Mouse (Mus musculus): ENCODE data around the gene Hsf2bp. TPM values are rescaled to one million over a fixed set of nuclear protein-coding genes. Genes with fewer than 3 reads are reported as not detected.
A peak's percentile ranks its signal among the peaks of the same experiment; 100 is the strongest.
"Not testable (repeated sequence)": the region's sequence is repeated elsewhere in the genome, so short reads cannot be mapped to it uniquely, and the experiment has no call there.

Gene Hsf2bp
- 0.41 and 0.60 TPM in 2 replicates for polyA plus RNA-seq (2016; fragmentation: Nextera tagmentation; extraction: Ambion mirVana)

- Histone ChIP-seq H3K27ac (ENCODE audit: poor library complexity, severe bottlenecking) (peak within 1 kb of the TSS; percentile 71), H3K4me1 (replicated peaks) (peaks cover 24% of the 10 kb centered on the region), H3K36me3 (peaks cover 4% of the 10 kb centered on the region; the same call in 1 of the 2 replicates), H3K9me3 (replicated peaks) (no peaks in the 10 kb centered on the region), H3K9ac (peak within 1 kb of the TSS; percentile 86), H3K4me3 (peak within 1 kb of the TSS; percentile 87), H3K27me3 (replicated peaks) (no peaks in the 10 kb centered on the region), H3K4me2 (peak within 1 kb of the TSS; percentile 87)
- peak; percentile 90 for ATAC-seq (ENCODE audit: insufficient number of reproducible peaks, low FRiP score)
- 4% methylated on average over 52 of the region's 52 CpGs for WGBS
Observed at GRCm38 (mm10) chr17:32035609-32036508, at the start of gene Hsf2bp, which contains the start of gene Rrp1b. Gene Hsf2bp (minus strand): TSS chr17:32036349. Gene Rrp1b (plus strand): TSS chr17:32036100.

- 86% methylated on average over 2 of the region's 2 CpGs for WGBS
Observed at GRCm38 (mm10) chr17:32083351-32083750, 47.2 kb upstream of the Hsf2bp start.

GRCm38 (mm10) chr17:32075164-32075563 lies 39.0 kb upstream of the Hsf2bp start:
- Histone ChIP-seq H3K4me2 (no peak overlapping the region), H3K9ac (no peak overlapping the region), H3K27me3 (replicated peaks) (peaks cover 12% of the 10 kb centered on the region; the same call in 1 of the 2 replicates), H3K36me3 (no peaks in the 10 kb centered on the region), H3K4me3 (no peak overlapping the region), H3K4me1 (replicated peaks) (no peaks in the 10 kb centered on the region), H3K9me3 (replicated peaks) (peaks cover 3% of the 10 kb centered on the region; the same call in 1 of the 2 replicates), H3K27ac (ENCODE audit: poor library complexity, severe bottlenecking) (no peak overlapping the region)
- ATAC-seq (ENCODE audit: insufficient number of reproducible peaks, low FRiP score): no peak
- WGBS: 7% methylated on average over 2 of the region's 2 CpGs

More at GRCm38 (mm10) chr17:32083351-32083750, 47.2 kb upstream of the Hsf2bp start:
- Histone ChIP-seq H3K4me3 (no peak overlapping the region), H3K9ac (no peak overlapping the region), H3K27me3 (replicated peaks) (no peaks in the 10 kb centered on the region), H3K4me1 (replicated peaks) (no peaks in the 10 kb centered on the region), H3K9me3 (replicated peaks) (0 out of 2 replicates have a peak, but pooled peaks cover 12% of the 10 kb centered on the region), H3K27ac (ENCODE audit: poor library complexity, severe bottlenecking) (no peak overlapping the region), H3K36me3 (no peaks in the 10 kb centered on the region), H3K4me2 (no peak overlapping the region)
- ATAC-seq (ENCODE audit: insufficient number of reproducible peaks, low FRiP score): no peak

- Histone ChIP-seq H3K4me2 (no peak overlapping the region), H3K4me3 (no peak overlapping the region), H3K27me3 (replicated peaks) (peaks cover 12% of the 10 kb centered on the region; the same call in 1 of the 2 replicates), H3K9ac (no peak overlapping the region), H3K9me3 (replicated peaks) (peaks cover 8% of the 10 kb centered on the region; the same call in 1 of the 2 replicates), H3K27ac (ENCODE audit: poor library complexity, severe bottlenecking) (no peak overlapping the region), H3K36me3 (no peaks in the 10 kb centered on the region), H3K4me1 (replicated peaks) (no peaks in the 10 kb centered on the region)
- WGBS: 55% methylated on average over 4 of the region's 4 CpGs
- no peak for ATAC-seq (ENCODE audit: insufficient number of reproducible peaks, low FRiP score)
Observed at GRCm38 (mm10) chr17:32074658-32075057, 38.5 kb upstream of the Hsf2bp start.

- no peaks in the 10 kb centered on the region for H3K4me1 ChIP-seq (replicated peaks)
- H3K4me2 ChIP-seq: no peak overlapping the region
- no peak for ATAC-seq (ENCODE audit: insufficient number of reproducible peaks, low FRiP score)
- peaks cover 12% of the 10 kb centered on the region; the same call in 1 of the 2 replicates for H3K27me3 ChIP-seq (replicated peaks)
- no peak overlapping the region for H3K4me3 ChIP-seq
- H3K9me3 ChIP-seq (replicated peaks): peaks cover 9% of the 10 kb centered on the region; the same call in 1 of the 2 replicates
- H3K27ac ChIP-seq (ENCODE audit: poor library complexity, severe bottlenecking): no peak overlapping the region
- H3K36me3 ChIP-seq: no peaks in the 10 kb centered on the region
- 0% methylated on average over 2 of the region's 2 CpGs for WGBS
- no peak overlapping the region for H3K9ac ChIP-seq
Observed at GRCm38 (mm10) chr17:32073359-32073758, 37.2 kb upstream of the Hsf2bp start.

DNA sequence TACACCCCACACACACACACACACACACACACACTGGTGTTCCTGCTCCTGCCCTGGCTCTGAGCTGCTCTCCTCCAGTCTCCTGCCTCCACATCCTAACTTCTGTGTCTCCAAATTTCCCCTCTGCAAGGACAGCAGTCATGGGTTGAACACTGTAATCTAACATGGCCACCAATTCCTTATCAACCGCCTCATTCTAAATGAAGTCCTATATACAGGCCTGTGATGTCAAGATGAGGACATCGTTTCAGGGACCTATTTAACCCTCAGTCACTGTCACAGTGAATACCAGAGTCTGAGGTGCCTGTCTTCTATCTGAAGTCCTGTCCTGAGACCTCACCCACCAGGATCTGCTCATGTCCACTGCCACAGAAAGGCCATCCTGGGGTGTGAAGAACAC lies 32.7 kb upstream of the Hsf2bp start:
- Histone ChIP-seq H3K27ac (ENCODE audit: poor library complexity, severe bottlenecking) (no peak overlapping the region), H3K4me3 (no peak overlapping the region), H3K36me3 (no peaks in the 10 kb centered on the region), H3K9ac (no peak overlapping the region), H3K4me2 (no peak overlapping the region), H3K4me1 (replicated peaks) (peaks cover 10% of the 10 kb centered on the region), H3K27me3 (replicated peaks) (no peaks in the 10 kb centered on the region), H3K9me3 (replicated peaks) (peaks cover 9% of the 10 kb centered on the region; the same call in 1 of the 2 replicates)
- no peak for ATAC-seq (ENCODE audit: insufficient number of reproducible peaks, low FRiP score)
- WGBS: 75% methylated on average over 2 of the region's 2 CpGs

GRCm38 (mm10) chr17:32068381-32068780 lies 32.2 kb upstream of the Hsf2bp start:
- no peaks in the 10 kb centered on the region for H3K36me3 ChIP-seq
- WGBS: 61% methylated on average over 11 of the region's 11 CpGs
- no peaks in the 10 kb centered on the region for H3K27me3 ChIP-seq (replicated peaks)
- H3K27ac ChIP-seq (ENCODE audit: poor library complexity, severe bottlenecking): no peak overlapping the region
- no peak for ATAC-seq (ENCODE audit: insufficient number of reproducible peaks, low FRiP score)
- no peak overlapping the region for H3K4me3 ChIP-seq
- no peak overlapping the region for H3K4me2 ChIP-seq
- peaks cover 15% of the 10 kb centered on the region for H3K4me1 ChIP-seq (replicated peaks)
- peaks cover 9% of the 10 kb centered on the region; the same call in 1 of the 2 replicates for H3K9me3 ChIP-seq (replicated peaks)
- no peak overlapping the region for H3K9ac ChIP-seq

GRCm38 (mm10) chr17:32067541-32067940 lies 31.4 kb upstream of the Hsf2bp start:
- no peak overlapping the region for H3K4me3 ChIP-seq
- H3K4me1 ChIP-seq (replicated peaks): peaks cover 22% of the 10 kb centered on the region
- no peak overlapping the region for H3K9ac ChIP-seq
- no peak overlapping the region for H3K27ac ChIP-seq (ENCODE audit: poor library complexity, severe bottlenecking)
- H3K4me2 ChIP-seq: no peak overlapping the region
- peaks cover 9% of the 10 kb centered on the region; the same call in 1 of the 2 replicates for H3K9me3 ChIP-seq (replicated peaks)
- H3K27me3 ChIP-seq (replicated peaks): no peaks in the 10 kb centered on the region
- no peak for ATAC-seq (ENCODE audit: insufficient number of reproducible peaks, low FRiP score)
- no peaks in the 10 kb centered on the region for H3K36me3 ChIP-seq
- 60% methylated on average over 9 of the region's 9 CpGs for WGBS

DNA sequence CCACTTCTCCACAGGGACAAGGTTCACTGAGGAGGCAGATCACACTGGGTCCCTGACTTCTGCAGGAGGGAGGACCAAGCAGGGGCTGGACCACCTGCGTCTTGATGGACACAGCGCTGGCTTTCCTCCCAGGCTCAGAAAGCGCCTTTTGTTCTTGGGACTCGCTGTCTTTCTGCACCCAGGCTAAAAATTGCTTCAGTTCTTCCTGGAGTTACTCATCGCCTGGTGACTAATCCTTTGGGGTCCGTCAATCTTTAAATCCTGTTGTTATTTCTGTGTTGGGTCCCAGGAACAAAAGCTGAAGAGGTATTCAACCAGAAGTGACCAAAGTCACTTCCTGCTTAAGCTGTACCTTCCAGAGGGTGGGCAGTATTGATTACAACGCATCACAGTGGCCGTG lies 28.6 kb upstream of the Hsf2bp start:
- H3K4me2 ChIP-seq; H3K9me3 ChIP-seq (replicated peaks); H3K27ac ChIP-seq (ENCODE audit: poor library complexity, severe bottlenecking); H3K9ac ChIP-seq; H3K27me3 ChIP-seq (replicated peaks); ATAC-seq (ENCODE audit: insufficient number of reproducible peaks, low FRiP score); H3K4me3 ChIP-seq: not testable (repeated sequence)
- Histone ChIP-seq H3K4me1 (replicated peaks) (peaks cover 28% of the 10 kb centered on the region), H3K36me3 (peaks cover 23% of the 10 kb centered on the region)
- 46% methylated on average over 8 of the region's 8 CpGs for WGBS

DNA sequence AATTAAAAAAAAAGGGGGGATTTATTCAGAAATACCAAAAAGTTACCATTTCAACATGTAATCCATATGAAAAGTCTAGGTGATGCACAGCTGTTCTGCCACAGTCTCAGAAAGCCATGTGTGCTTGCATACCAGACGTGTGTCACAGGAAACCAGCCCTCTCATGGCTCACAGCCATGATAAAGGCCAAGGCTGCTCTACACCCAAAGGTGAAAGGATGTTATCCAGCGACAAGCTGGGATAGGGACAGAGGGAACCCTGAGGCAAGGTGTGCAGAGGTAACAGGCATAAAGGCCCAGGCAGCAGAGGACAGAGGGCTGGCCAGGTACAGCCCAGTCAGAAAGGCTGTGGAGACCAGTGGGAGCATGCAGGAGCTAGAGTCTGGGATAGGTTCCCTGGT lies 27.5 kb upstream of the Hsf2bp start:
- Histone ChIP-seq H3K4me3 (no peak overlapping the region), H3K4me1 (replicated peaks) (peaks cover 28% of the 10 kb centered on the region), H3K27me3 (replicated peaks) (no peaks in the 10 kb centered on the region), H3K9ac (no peak overlapping the region), H3K4me2 (no peak overlapping the region), H3K27ac (ENCODE audit: poor library complexity, severe bottlenecking) (no peak overlapping the region), H3K36me3 (peaks cover 34% of the 10 kb centered on the region), H3K9me3 (replicated peaks) (no peaks in the 10 kb centered on the region)
- WGBS: 49% methylated on average over 2 of the region's 2 CpGs
- ATAC-seq (ENCODE audit: insufficient number of reproducible peaks, low FRiP score): no peak

DNA sequence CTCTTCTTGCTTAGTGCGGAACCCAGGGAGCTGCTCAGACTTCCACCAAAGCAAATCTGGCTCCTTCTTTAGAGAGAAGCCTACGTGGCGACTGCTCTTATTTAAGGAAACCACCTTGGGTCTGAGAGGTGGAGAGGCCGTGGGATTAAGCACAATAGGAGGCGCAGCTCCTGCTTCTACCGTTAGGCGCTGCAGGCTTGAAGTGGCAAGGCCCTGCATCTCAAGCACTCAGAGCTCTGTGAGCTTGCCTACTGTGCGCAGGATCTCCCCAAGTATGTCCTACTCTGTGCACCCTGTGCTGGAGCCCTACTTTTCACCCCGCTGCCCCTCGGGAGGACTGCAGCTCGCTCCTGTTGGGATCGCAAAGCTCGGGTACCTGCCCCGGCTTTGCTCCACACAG lies 25.1 kb upstream of the Hsf2bp start:
- no peak for ATAC-seq (ENCODE audit: insufficient number of reproducible peaks, low FRiP score)
- H3K9ac ChIP-seq: no peak overlapping the region
- no peak overlapping the region for H3K4me3 ChIP-seq
- H3K4me1 ChIP-seq (replicated peaks): peaks cover 28% of the 10 kb centered on the region
- no peaks in the 10 kb centered on the region for H3K9me3 ChIP-seq (replicated peaks)
- H3K36me3 ChIP-seq: peaks cover 59% of the 10 kb centered on the region
- no peak overlapping the region for H3K27ac ChIP-seq (ENCODE audit: poor library complexity, severe bottlenecking)
- no peak overlapping the region for H3K4me2 ChIP-seq
- WGBS: 94% methylated on average over 14 of the region's 14 CpGs
- H3K27me3 ChIP-seq (replicated peaks): no peaks in the 10 kb centered on the region

Measured in heart, embryonic 12.5 days (tissue).